Mouse (Mus musculus): ENCODE results near the gene Megf8.

DNA sequence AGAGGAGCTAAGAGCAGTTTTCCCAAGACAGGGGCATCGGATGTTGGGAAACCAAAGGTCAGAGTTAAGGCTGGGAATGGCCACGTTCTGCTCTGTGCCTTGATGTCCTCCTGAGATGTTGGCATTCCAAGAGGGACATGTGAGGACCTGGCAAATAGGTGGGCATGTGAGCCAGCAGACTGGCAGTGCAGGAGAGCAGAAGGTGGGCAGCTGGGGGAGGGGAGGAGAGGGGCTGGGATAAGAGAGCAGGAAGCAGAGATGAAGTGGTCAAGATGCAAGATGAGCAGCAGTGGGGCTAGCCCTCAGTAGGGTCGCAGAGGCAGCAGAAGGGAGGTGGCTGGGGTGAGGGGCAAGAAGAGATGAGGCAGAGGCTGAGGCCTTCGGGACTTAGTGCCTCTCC lies 66.9 kb downstream of the Megf8 start:
- TF ChIP-seq POLR2A (IDR thresholded peaks at IDR 0.05; ENCODE audit: extremely low read depth, insufficient read depth, low read length) (no peak), CTCF (IDR thresholded peaks at IDR 0.05; ENCODE audit: extremely low read depth, insufficient read depth, low read length) (no peak)
